ENCODE assay signal across 12 mouse cellular contexts in the genomic region with DNA sequence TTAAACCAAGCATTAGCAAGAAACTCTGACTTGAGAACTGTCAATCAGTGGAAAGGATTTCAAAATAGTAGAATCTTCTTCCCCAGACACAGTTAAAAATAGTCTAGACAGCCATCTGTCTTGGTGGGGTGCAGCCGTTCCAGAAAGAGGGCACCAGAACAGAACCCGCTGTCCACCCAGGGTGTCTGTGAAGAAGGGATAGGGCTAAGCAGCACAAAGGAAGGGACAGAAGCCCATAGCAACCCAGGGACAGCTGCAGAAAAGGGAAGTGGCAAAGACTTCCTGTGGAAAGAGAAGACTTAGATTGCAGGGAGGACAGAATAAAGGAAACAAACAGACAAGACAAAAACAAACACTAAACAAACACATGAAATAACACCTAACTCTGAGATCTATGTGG. TPM values are rescaled to one million over a fixed set of nuclear protein-coding genes. Genes with fewer than 3 reads are reported as not detected.
A peak's percentile ranks its signal among the peaks of the same experiment; 100 is the strongest.
DNase-seq lines count a peak whose midpoint lies in the region; ATAC-seq and TF ChIP-seq lines count a peak whose summit lies in the region.
"Had no signal": no experiment of that assay in that cellular context is flagged by ENCODE, and none has a peak within 500 bp of the region (broad histone marks: within the 10 kb centered on the region; RNA-seq: fewer than 3 reads in every experiment).

No protein-coding gene starts in this region.

- no peak overlapping the region for H3K4me3 ChIP-seq in hindbrain, embryonic 14.5 days (replicated peaks; ENCODE audit: low read length)
- H3K4me3 ChIP-seq in hindbrain, embryonic 12.5 days: no peak overlapping the region
- H3K4me3 ChIP-seq in MEL (ENCODE audit: control insufficient read depth in 1 of 2, insufficient read depth in 1 of 2, low read depth in 2 of 2, low read length in 2 of 2): no peak overlapping the region
- H3K4me3 ChIP-seq: embryonic facial prominence, embryonic 13.5 days; lung, embryonic 15.5 days had no signal

- no peak for DNase-seq in hindbrain, embryonic 14.5 days (ENCODE audit: low spot score)
- DNase-seq in 416B (ENCODE audit: low read depth) (peak; percentile 47), MEL (ENCODE audit: low read depth, low spot score) (peak; percentile 61)
- no peak for DNase-seq in ovary, postnatal 36 days (ENCODE audit: low spot score)
- DNase-seq in urinary bladder, adult 2 months (ENCODE audit: low spot score): no peak
- DNase-seq: right cerebral cortex, adult 18-20 months had no signal

- no peaks in the 10 kb centered on the region for H3K9me3 ChIP-seq in hindbrain, embryonic 14.5 days (ENCODE audit: control insufficient read depth, low read length)
- no peaks in the 10 kb centered on the region for H3K9me3 ChIP-seq in hindbrain, embryonic 12.5 days (replicated peaks)
- no peaks in the 10 kb centered on the region for H3K9me3 ChIP-seq in MEL (replicated peaks; ENCODE audit: insufficient read depth, low read length)
- H3K9me3 ChIP-seq: embryonic facial prominence, embryonic 13.5 days; lung, embryonic 15.5 days had no signal

- 38% methylated on average over 2 of the region's 2 CpGs for WGBS in hindbrain, embryonic 14.5 days
- WGBS in hindbrain, embryonic 12.5 days: 60% methylated on average over 2 of the region's 2 CpGs

- no peak for TF ChIP-seq RAD21 in MEL (IDR thresholded peaks at IDR 0.05; ENCODE audit: low read depth, low read length)

- H3K27ac ChIP-seq in hindbrain, embryonic 14.5 days: peak overlapping the region; percentile 43; the same call in 1 of the 2 replicates
- H3K27ac ChIP-seq in hindbrain, embryonic 12.5 days: no peak overlapping the region
- H3K27ac ChIP-seq in MEL (ENCODE audit: control insufficient read depth, low read depth, low read length): no peak overlapping the region
- H3K27ac ChIP-seq: embryonic facial prominence, embryonic 13.5 days; lung, embryonic 15.5 days had no signal

- TF ChIP-seq EP300 in MEL (IDR thresholded peaks at IDR 0.05; ENCODE audit: low read depth in 1 of 2, low read length in 2 of 2): peak in 1 of 2 experiments; percentile 33; a peak in 1 of 4 replicates

- H3K36me3 ChIP-seq in hindbrain, embryonic 14.5 days (replicated peaks; ENCODE audit: control insufficient read depth, insufficient read depth): no peaks in the 10 kb centered on the region
- no peaks in the 10 kb centered on the region for H3K36me3 ChIP-seq in hindbrain, embryonic 12.5 days
- peaks cover 0 to 17% of the 10 kb centered on the region in 2 experiments; a peak in 3 of 4 replicates for H3K36me3 ChIP-seq in MEL (ENCODE audit: control insufficient read depth in 1 of 2, insufficient read depth in 2 of 2, low read length in 2 of 2)
- H3K36me3 ChIP-seq: embryonic facial prominence, embryonic 13.5 days; lung, embryonic 15.5 days had no signal

- H3K4me2 ChIP-seq in hindbrain, embryonic 14.5 days (replicated peaks): no peak overlapping the region
- no peak overlapping the region for H3K4me2 ChIP-seq in hindbrain, embryonic 12.5 days (replicated peaks)
- H3K4me2 ChIP-seq: embryonic facial prominence, embryonic 13.5 days; lung, embryonic 15.5 days had no signal

- peaks cover 14% of the 10 kb centered on the region; the same call in 1 of the 2 replicates for H3K79me2 ChIP-seq in MEL (ENCODE audit: control insufficient read depth, insufficient read depth, low read length, poor library complexity)

- H3K27me3 ChIP-seq in hindbrain, embryonic 14.5 days (ENCODE audit: control insufficient read depth, insufficient read depth, low read length): no peaks in the 10 kb centered on the region
- no peaks in the 10 kb centered on the region for H3K27me3 ChIP-seq in hindbrain, embryonic 12.5 days
- no peaks in the 10 kb centered on the region for H3K27me3 ChIP-seq in MEL (ENCODE audit: control insufficient read depth in 1 of 2, insufficient read depth in 2 of 2, low read length in 2 of 2)
- H3K27me3 ChIP-seq: embryonic facial prominence, embryonic 13.5 days; lung, embryonic 15.5 days had no signal

- no peak for ATAC-seq in hindbrain, embryonic 14.5 days (ENCODE audit: low FRiP score)
- no peak for ATAC-seq in hindbrain, embryonic 12.5 days (ENCODE audit: low FRiP score)
- ATAC-seq in hematopoietic stem cell, adult 5-6 weeks (replicated peaks in 1 of 2; ENCODE audit: insufficient read depth in 1 of 2, low FRiP score in 2 of 2, low TSS enrichment in 1 of 2, low read depth in 1 of 2, poor library complexity in 2 of 2, severe bottlenecking in 2 of 2): peak; percentile 59 to 68; a peak in 2 of 4 replicates
- ATAC-seq in erythroblast, adult 5-6 weeks (replicated peaks; ENCODE audit: low FRiP score, poor library complexity, severe bottlenecking): no peak
- ATAC-seq: intestine, postnatal 0 days had no signal

- no peak for TF ChIP-seq CTCF in MEL (IDR thresholded peaks at IDR 0.05 in 2 of 3, conservative IDR thresholded peaks at IDR 0.05 in 1 of 3; ENCODE audit: control insufficient read depth in 1 of 3, insufficient read depth in 1 of 3, low read depth in 2 of 3, low read length in 3 of 3, poor library complexity in 1 of 3, severe bottlenecking in 1 of 3)

- H3K4me1 ChIP-seq in hindbrain, embryonic 14.5 days (replicated peaks; ENCODE audit: control insufficient read depth, insufficient read depth, low read length): peaks cover 14% of the 10 kb centered on the region; the same call in 1 of the 2 replicates
- H3K4me1 ChIP-seq in hindbrain, embryonic 12.5 days: peaks cover 10% of the 10 kb centered on the region
- peaks cover 4 to 17% of the 10 kb centered on the region in 2 experiments for H3K4me1 ChIP-seq in MEL (ENCODE audit: control insufficient read depth in 1 of 2, insufficient read depth in 2 of 2, low read length in 2 of 2)

- no peak for TF ChIP-seq POLR2A in MEL (IDR thresholded peaks at IDR 0.05; ENCODE audit: control insufficient read depth in 1 of 2, insufficient read depth in 1 of 2, low read depth in 1 of 2, low read length in 2 of 2, poor library complexity in 1 of 2)

- no peak overlapping the region for H3K9ac ChIP-seq in hindbrain, embryonic 14.5 days
- no peak overlapping the region for H3K9ac ChIP-seq in hindbrain, embryonic 12.5 days
- no peak overlapping the region for H3K9ac ChIP-seq in MEL (ENCODE audit: control insufficient read depth, low read depth, low read length, poor library complexity, severe bottlenecking)
- H3K9ac ChIP-seq: embryonic facial prominence, embryonic 13.5 days; lung, embryonic 15.5 days had no signal

TF ChIP-seq in MEL, 35 proteins besides CTCF, POLR2A, EP300 and RAD21:
- TF ChIP-seq MAZ (IDR thresholded peaks at IDR 0.05; ENCODE audit: low read depth, low read length) (no peak), TAL1 (IDR thresholded peaks at IDR 0.05; ENCODE audit: low read length) (0 out of 2 replicates have a peak, but pooled peaks have one; percentile 16), RCOR1 (IDR thresholded peaks at IDR 0.05; ENCODE audit: low read depth, low read length) (0 out of 2 replicates have a peak, but pooled peaks have one; percentile 20), MEF2A (IDR thresholded peaks at IDR 0.05; ENCODE audit: extremely low read depth, insufficient replicate concordance, low read depth, low read length, poor library complexity, severe bottlenecking) (no peak)

RNA-seq across cellular contexts. Expression of a gene that starts 34.8 kb away (rescaled TPM):
- polyA plus RNA-seq in hindbrain, embryonic 14.5 days (2014; fragmentation: Nextera tagmentation; extraction: Ambion mirVana): 33.6 and 35.3 TPM in 2 replicates
- polyA plus RNA-seq in hindbrain, embryonic 12.5 days (2016; fragmentation: Nextera tagmentation; extraction: Ambion mirVana): 16.9 and 23.1 TPM in 2 replicates
- 9.0 and 10.0 TPM in 2 replicates for total RNA-seq in MEL (2012; rRNA removed)
- 10 to 100 TPM in 1 of 2 experiments, not detected in 1; 25.3 TPM for polyA plus RNA-seq in MEL (2012; ENCODE audit: insufficient read depth in 1 of 2, insufficient read length in 2 of 2, low read depth in 1 of 2, low replicate concordance in 2 of 2, missing spikeins in 1 of 2)
- total RNA-seq in hematopoietic stem cell, adult 5-6 weeks (2017): 15.6 and 18.3 TPM in 2 replicates
- polyA plus RNA-seq in urinary bladder, adult 2 months (2012; rRNA removed): 19.3 and 24.2 TPM in 2 replicates
- 16.7 and 20.7 TPM in 2 replicates for total RNA-seq in erythroblast, adult 5-6 weeks (2015; ENCODE audit: low replicate concordance)
- total RNA-seq in erythroblast, adult 5-6 weeks (2017; ENCODE audit: low replicate concordance): 9.9 and 16.5 TPM in 2 replicates

RNA-seq across cellular contexts. Expression of a gene that starts 35.3 kb away (rescaled TPM):
- polyA plus RNA-seq in hindbrain, embryonic 14.5 days (2014; fragmentation: Nextera tagmentation; extraction: Ambion mirVana): 0.91 and 1.4 TPM in 2 replicates
- 2.8 and 3.2 TPM in 2 replicates for polyA plus RNA-seq in hindbrain, embryonic 12.5 days (2016; fragmentation: Nextera tagmentation; extraction: Ambion mirVana)
- 8.1 and 8.2 TPM in 2 replicates for total RNA-seq in MEL (2012; rRNA removed)
- 1 to 10 TPM in 1 of 2 experiments, not detected in 1; 8.8 TPM for polyA plus RNA-seq in MEL (2012; ENCODE audit: insufficient read depth in 1 of 2, insufficient read length in 2 of 2, low read depth in 1 of 2, low replicate concordance in 2 of 2, missing spikeins in 1 of 2)
- 2.0 and 3.1 TPM in 2 replicates for total RNA-seq in hematopoietic stem cell, adult 5-6 weeks (2017)
- polyA plus RNA-seq in urinary bladder, adult 2 months (2012; rRNA removed): 0.81 and 0.99 TPM in 2 replicates
- 3.1 TPM in 1 of 2 replicates, not detected in the other for total RNA-seq in erythroblast, adult 5-6 weeks (2015; ENCODE audit: low replicate concordance)
- 0.43 TPM in 1 of 2 replicates, not detected in the other for total RNA-seq in erythroblast, adult 5-6 weeks (2017; ENCODE audit: low replicate concordance)

Comparison
In these comparisons a context has a peak if more than half of its experiments do, and no peak if none do; other contexts are left out.
1. ATAC-seq: peak in hematopoietic stem cell, adult 5-6 weeks (2 of 2); none in hindbrain, embryonic 14.5 days (single experiment), hindbrain, embryonic 12.5 days (single experiment) and erythroblast, adult 5-6 weeks (single experiment).
2. DNase-seq: peak in 416B (single experiment) and MEL (single experiment); none in hindbrain, embryonic 14.5 days (single experiment), ovary, postnatal 36 days (single experiment) and urinary bladder, adult 2 months (single experiment).